Mouse (Mus musculus) lung, postnatal 14 days (tissue): ENCODE data around the gene Cc2d2a.

Experiments
- DNase-seq: peaks from one replicate; pipeline ENCODE4 v3.0.0; 2021

Gene Cc2d2a

DNA sequence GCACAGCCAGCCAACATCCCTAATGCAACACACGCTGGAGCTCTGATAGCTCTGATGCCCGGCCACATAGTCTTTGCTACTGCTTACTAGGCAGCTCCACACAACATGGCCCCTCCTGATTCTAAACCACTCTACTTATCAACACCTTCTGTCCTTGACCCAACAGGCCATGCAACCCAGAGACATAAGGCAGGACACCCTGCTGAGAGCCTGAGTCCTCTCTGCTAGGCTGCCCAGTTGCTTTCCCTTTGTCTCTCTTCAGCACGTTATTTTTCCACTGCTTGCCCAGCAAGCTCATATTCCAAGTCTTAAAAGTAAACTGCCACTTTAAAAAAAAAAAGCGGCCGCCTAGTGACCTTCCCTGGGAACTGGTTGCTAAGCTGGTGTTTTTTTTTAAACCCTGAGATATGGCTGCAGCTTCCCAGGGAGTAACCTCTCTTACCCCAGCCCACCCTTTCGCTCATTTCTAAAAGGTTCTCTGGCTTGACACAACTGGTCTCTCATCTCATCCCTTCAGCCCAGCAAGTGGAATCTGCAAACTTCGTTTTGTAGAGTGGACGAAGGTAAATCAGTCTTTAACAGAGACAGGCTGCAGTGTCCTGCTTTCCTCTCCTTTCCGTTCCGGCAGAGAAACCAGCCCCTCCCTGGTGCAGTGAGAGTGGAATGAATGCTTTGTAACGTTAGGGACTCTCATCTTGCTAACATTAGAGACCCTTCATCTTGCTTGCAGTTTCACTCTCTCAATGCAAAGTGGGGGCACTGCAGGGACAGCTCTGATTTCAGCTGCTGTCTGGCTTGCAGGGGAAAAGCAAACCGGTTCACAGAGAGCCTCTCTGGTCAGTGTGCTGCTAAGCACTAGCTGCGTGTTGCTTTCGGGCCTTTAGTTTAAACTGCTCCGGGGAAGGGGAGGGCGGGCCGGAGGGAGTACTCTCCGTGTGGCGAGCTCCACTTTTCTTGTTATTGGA lies at the start of gene Cc2d2a:
Gene Cc2d2a, plus strand, starts transcription at position 350 of the 965 bp plus-strand sequence.
- DNase-seq: peak; percentile 32

DNA sequence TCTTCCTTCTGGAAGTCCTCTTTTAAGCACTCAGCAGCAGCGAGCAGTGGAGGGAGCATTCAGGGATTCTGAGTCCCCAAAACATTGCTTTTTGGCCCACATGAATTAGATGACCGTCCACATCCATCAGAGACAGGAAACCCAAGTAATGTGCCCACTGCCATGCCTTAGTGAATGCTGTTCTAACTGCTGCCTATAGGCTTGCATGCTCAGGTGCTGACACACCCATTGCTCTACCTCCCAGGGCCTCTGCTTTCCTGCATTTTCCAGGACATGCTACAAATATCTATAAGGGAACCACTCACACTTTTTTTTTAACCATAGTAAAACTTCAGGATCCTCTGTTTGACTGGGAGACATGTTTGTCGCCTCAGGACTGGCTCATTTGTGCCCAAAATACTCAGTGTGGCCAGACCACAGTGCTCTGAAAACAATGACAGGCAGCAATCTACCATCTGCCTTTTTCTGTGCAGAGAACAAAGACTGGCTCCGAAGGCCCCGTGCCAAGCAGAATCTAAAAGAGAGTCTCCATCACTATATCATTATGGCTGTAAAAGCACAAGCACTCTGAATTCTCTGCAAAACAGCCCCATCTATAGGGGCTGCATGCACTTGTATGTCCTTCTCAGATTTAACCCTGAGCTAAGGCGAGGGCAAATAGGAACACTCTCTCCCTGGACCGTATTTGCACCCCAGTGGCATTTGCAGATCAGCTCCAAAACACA lies 40.4 kb upstream of the Cc2d2a start:
- no peak for DNase-seq

DNA sequence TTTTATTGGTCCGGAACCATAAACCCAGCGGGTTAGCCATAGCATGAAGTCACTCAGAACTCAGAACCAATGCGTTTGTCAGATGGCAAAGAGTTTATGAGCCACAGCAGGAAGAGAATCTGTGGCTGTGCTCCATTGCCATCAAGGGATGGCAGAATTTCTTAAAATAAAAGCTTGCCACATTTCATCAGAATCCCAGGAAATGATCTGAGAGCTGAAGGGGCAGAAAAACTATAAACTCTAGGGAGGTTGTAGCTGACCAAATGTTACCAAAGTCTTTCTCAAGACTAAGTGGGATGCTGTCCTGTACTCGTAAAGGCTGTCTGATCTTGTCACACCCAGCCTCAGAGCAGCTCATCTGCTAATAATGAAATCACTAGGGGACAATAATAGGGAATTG lies 36.7 kb upstream of the Cc2d2a start:
- DNase-seq: no peak

DNA sequence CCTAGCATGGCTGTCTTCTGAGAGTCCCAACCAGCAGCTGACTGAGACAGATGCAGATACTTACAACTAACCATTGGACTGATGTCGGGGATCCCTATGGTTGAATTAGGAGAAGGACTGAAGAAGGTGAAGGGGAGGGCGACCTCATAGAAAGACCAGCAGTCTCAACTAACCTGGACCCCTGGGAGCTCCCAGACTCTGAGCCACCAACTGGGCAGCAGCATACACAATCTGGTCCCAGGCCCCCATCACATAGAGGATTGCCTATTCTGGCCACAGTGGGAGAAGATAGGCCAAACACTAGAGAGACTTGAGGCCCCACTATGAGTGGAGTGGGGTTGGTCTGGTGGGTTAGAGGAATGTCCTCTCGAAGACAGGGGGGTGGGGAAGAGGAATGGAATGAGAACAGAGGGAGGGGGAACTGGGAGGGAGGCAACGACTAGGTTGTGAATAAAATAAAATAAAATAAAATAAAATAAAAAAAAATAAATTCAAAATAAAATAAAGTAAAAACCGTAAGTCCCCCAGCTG lies 28.0 kb upstream of the Cc2d2a start:
- DNase-seq: no peak

DNA sequence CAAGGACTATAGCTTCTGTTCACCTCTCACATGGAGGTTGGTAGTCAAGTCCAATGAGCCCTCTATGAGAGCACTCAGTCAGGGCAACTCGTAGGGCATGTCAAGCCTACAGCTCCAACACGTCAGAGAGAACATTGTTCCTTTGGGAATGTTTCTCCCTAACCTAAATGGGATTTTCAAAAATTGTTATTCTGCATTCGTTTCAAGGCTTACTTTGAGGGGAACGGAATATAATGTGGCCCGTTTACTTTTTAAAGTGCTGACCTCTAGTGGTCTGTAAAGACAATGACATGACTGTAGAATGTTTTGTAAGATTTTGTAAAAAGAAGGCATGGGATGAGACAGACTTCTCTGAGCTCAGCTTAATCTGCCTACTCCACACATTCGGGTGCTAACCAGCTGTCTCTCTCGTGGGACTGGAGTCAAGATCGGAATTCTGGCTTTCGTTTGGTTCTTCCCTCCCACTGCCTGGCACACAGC lies 27.5 kb upstream of the Cc2d2a start:
- no peak for DNase-seq

DNA sequence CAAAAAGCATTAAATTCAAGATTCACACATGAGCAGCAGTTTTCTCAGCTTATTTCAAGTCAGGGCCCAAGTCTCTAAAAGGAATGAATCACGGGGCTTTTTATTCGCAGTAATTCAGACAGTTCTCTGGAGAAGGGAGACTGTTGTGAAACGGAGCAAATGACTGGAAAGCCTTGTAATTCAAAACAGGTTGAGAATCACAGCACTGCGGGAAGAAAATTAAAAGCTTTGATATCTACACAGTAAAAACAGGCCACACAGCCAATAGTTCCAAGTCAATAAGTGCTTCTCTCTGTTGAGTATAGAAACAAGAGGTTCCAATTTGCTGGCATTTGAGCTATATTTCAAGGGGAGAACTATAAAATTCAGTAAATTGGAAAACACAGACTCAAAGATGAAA lies 17.1 kb upstream of the Cc2d2a start:
- DNase-seq: no peak

DNA sequence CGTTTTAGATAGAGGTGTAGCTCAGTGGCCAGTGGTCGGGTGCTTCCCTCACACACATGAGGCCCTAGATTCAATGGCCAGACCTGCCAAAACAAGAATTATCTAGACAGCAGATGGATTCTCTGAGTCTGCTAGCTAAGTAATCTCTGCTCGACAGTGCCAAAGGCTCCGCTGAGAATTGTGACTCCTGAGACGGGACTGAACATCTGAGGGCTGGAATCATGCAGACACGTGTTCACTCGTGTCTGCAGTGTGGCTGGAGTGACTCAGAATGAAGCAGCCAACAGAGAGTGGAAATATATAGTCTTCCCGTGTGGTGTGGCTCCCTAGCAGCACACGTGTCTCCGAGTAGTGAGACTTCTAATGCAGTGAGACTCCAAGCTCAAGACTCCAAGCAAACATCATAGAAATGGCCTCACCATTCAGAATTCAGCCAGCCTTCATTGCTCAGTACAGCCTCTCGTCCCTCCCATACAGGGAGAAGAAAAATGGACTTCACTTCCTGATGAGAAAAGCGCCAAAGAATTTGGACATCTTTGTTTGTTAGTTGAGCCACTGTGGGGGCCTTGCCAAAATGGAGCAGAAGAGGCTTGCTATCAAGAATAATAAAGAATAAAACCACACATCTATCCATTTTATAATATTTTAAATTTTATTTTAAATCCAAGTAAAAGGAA lies 14.9 kb upstream of the Cc2d2a start:
- no peak for DNase-seq

DNA sequence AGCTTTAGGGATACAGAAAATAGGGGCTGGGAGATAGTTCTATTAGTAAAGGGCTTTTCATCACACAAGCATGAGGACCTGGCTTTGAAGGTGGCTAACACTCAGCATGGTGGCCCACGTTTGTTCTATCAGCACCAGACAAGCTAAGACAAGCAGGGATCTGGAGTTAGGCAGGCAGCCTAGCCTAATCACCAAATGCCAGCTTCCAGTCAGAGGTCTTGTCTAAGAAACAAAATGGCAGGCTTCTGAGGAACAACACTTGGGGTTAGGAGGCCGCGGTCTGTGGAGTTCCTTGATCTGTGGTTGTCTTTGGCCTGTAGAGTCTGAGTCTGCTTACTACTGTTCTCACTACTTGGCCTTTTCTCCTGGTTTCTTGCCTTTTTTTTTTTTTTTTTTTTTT lies 648 bp upstream of the Cc2d2a start:
- no peak for DNase-seq

DNA sequence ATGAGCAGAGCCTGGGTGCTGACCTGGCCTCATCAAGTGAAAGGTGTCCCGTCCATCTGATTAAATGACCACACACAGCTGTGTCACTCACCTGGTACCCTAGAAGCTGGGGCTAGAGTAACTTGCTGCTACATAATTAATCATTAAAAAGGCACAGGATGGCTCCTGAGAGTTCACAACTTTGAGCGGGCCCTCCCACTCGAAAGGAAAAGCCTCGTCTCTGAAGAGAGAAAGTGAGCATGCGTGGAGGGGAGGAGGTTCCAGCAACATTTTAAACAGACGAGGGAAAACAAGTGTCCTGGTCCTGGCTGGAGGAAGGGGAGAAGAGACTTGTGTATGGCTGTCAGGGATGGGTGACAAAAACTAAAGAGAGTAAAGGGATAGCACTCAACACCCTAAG lies 1.4 kb downstream of the Cc2d2a start:
- DNase-seq: no peak

DNA sequence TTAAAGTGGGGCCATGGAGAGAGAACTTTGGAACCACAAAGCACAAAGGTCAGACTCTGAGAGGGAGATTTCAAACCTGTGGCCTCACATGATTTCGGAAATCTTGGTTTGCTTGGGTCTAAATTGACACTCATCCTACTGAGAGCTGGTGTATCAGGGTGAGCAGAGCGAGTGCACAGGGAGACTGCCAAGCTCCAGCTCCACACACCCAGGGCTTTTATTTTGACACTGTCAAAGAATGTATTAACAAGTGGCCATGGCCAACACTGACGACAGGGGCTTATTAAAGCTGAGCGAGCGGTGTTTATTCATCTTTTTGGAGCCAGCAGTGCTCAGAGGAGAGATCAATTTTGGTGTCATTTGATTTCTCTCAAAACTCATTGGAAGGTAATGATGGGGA lies 3.0 kb downstream of the Cc2d2a start:
- peak; percentile 44 for DNase-seq

DNA sequence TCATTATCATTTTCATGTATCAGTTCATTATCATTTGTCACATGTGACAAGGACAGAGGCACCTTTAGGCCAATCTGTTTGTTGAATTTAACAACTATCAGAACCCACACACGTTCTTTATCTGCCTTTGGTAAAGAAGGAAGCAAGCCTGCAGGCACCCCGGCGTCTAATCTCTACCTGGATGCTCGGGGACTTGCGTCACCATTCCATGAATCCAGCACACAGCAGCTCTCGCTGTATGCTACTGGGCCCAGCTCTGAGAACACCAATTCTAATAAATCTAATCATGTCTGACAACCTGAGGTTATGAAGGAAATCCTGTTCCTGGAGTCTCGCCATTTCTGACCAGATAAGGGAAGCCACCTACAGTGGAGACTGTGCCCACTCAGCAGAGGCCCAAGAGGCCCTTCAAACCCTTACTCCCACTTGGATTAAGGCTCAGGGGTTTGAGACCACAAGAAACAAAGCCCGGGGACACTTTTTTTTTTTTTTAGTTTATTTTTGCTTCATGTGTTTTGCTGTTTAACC lies 7.0 kb downstream of the Cc2d2a start:
- no peak for DNase-seq

DNA sequence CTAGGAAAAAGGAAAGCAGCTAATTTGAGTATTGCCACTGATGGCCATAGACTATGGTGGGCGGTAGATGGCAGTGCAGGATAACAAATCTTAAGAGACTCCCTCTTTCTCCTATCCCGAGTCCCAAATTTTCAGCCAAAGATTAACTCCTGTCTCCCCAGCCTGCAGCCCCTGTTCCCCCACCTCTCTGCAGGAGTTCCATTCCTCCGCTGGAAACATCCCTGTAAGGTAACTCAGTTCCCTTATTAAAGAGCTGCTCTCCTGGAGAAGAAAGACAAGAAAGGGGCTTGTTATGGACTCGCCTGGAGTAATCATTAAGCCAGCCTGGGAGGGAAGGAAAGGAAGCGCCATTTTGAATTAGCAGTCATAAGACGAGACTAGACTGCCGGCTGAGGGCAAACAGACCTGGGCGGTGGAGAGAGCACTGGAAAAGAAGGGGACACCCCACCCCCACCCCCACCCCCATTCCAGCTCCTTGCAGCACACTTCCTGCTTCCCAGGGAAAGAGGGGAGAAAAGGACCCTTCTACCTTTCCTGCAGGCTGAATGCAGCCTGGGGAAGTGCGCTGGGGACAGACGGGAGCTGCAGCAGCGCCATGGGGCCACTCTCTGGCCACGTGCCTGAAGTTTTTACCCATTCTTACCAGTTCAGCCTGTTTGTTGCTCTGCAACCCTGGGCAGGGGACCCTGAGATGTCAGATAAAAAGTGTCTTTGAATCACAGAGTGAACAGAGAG lies 10.2 kb downstream of the Cc2d2a start:
- DNase-seq: peak; percentile 81

DNA sequence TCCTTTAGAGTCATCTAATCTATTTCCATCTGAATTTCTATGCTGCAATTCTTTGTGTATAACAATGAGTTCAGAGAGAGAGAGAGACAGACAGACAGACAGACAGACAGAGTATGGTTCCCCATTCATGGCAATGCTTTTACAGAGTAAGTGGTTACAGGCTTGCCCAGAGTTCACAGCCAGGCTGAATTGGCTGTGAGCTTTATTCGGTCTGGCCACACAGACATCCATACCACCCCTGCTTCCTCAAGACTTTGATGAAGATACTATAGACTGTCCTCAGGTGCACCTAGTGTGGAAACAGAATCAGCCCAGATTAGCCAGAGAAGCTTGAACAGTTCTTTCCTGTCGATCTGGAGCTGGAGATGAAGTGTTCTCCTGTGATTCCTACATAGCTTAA lies 10.9 kb downstream of the Cc2d2a start:
- no peak for DNase-seq

DNA sequence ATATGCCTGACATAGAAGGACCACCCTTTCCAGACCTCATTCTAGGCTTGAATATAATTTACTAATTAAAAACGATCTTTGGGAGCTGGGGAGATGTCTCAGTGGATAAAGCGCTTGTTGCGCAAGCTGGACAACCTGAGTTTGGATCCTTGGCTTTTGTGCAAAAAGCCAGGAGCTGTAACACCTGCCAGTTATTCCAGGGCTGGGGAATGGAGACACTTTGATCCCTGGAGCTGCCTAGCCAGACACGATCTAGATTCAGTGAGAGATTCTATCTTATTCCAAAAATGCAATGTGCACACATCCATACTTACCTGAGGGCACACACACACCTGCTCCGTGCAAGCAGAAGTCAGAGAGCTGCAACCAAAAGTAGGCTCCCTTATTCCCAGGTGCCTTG lies 23.3 kb downstream of the Cc2d2a start:
- no peak for DNase-seq

DNA sequence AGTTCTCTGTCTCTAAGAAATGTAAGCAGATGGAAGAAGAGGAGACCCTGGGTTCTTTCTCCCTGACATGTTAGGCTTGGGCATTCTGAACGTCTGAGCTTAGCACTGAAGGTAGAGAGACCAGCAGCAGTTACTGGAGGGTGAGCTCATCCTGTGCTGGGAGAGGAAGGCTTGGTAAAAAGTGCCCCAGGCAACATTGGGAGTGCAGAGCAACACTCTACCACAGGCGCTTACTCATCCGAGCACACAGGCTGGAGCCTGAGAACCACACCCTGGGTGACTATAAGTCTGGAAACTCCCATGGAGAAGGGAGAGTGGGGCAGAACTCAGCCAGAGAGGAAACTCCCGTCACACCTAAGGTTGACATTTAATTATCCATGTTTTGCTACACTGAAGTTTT lies 30.3 kb downstream of the Cc2d2a start:
- no peak for DNase-seq

DNA sequence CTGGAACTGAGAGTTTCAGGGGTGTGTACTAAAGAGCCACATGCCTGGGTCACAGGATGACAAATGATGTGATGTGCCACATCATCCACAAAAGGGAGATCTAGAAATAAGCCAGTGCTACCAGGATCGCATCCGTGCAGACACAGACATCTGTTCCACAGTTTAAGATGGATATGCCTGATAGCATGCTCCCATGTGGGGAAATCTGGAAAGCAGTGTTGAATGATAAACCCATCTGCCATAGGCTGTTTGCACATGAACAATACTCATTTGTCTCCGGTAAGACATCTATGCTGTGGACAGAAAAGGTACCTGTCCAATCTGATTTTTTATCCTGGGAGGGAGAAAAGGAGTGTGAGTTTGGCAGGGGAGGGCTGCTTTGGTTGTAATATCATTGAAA lies 35.0 kb downstream of the Cc2d2a start:
- no peak for DNase-seq

DNA sequence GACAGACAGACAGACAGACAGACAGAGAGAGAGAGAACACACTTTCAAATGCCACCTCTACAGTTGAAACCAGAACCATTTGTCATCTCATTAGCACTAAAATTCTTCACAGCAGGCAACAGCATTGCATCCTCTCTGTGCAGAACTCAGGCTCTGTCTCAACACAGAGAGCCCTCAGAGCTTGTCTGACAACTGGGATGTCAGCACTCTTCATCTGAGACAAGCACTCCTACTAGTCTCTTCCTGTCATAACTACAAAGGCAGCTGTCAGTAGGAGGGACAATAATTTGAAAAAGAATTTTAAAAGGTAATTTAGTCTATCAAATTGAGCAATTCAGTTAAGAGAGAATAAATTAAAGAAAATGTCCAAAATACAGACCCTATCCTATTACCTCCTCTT lies 37.1 kb downstream of the Cc2d2a start:
- DNase-seq: no peak

DNA sequence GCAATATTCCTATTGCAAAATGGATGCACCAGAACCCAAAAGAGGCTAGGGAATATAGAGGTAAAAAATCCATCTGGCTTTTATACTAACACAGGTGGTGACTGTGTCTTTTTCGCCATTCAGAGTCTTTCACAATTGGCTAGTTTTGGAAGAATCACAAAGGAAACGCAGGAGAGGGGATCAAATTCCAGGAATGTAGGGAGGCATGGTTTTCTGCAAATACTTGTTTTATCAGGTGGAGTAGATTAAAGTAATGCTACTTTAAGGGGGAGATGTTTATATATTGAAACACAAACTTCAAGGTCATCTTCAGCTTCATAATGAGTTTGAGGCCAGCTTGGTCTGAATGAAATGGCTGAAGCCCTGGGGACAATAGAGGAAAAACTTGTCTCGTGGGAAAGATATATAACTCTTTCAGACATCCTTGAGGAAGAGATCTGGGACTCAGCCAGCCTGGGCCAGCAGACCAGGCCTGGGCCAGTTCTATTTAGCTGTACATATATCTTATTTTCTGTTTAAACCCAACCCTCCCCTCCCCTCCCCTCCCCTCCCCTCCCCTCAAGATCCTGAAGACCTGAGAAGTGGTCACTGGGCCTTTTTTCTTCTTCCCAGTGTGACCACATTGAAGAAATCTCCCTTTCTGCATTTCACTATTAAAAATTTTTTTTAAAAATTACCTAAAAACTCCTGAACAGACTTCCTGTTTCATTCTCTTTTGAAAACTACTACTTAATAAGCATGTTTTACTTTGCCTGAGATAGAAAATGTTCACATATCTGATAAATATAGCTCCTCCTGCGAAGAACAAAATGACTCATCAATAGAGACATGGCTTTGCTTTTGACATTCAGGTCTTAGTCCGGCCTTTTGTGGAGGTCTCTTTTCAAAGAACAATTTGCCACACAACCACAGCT lies 59.6 kb downstream of the Cc2d2a start:
- DNase-seq: no peak

DNA sequence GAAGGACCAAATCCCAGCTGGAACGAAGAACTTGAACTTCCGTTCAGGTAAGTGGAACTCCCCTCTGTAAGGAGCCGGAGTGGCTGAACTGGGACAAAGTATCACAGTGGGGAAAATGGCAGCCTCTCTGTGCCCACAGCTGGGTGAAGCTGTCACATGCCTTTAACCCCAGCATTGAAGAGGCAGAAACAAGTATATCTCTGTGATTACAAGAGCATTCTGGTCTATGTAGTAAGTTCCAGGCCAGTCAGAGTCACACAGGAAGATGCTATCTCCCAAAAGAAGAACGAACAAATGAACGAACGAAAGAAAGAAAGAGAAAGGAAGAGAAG lies 60.3 kb downstream of the Cc2d2a start:
- DNase-seq: no peak

DNA sequence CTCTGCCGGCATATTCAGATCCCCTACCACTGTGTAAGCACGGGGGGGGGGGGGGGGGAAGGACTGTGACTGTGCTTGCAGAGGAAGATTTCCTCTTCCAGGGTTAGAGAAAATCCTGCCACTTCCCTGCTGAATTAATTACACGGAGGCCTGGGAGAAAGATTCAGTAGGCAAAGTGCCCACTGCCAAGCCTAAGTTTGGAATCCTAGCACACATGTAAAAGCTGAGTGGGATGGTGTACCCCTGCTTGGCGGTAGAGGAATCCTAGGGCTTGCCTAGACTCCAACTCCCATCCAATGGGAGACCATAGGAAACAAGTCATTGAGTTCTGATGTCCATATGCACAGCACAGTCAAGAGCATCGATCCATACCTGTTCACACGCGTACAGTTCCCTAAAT lies 61.7 kb downstream of the Cc2d2a start:
- DNase-seq: no peak
